Mouse (Mus musculus) B cell, adult 2 months (primary cell): Measurements from ENCODE around the gene Mgmt.

Experiments
- DNase-seq, 2 experiments: peaks; one replicate each; pipeline ENCODE4 v3.0.0; 2022

Gene Mgmt

DNA sequence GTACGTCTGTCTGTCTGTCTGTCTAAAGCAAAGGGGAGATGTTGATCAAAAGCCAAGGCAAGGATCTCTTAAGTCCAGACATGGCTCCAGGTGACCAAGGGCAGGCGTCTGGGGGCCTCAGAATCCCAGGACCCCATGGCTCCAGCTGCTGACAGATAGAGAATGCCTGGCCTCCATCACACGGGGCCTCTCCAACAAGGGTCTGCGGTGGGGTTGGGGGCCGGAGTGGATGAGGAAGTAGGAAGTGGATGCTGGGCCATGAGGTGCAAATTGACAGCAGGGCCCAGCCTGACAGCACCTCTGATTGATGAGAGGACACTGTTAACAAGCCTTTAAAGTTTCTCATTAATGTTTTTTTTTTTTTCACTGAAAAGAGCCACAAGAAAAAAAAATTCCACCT, 237.5 kb downstream of the Mgmt start:
- DNase-seq = no peak

DNA sequence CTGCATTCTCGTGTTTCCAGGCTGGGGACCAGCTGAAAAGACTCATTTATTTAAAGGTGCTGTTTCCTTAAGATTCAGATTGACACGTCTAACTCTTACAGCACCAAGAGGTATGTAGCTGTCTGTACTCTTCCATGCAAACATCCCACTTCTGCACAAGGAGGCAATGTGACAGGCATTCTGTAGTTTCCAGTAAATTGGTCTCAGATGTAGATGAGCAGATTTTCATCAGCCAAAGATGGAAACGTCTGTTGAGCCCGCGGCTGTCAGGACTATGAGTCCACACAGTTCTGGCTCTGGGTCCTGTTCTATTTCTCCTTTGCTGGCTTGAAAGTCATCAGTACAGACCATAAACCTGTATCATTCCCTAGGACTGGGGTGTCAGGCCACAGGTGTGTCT, 243.7 kb downstream of the Mgmt start:
- no peak for DNase-seq

DNA sequence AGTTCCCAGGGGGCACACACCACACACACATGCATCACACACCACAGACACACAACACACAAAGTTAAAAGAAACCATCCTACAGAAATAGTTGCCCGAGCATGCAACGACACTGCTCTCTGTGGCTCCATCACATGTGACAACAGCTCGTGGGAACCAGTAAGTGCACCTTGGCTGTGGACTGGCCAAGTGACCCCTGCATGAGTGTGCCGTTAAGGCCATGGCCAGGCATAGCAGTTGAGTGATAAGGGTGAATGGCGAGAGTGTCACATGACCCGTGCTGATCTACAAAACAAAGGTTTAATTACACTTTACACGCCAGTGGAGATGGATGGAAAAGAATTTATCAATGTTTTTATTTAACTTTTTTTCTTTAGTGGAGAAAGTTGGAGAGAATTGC, 245.9 kb downstream of the Mgmt start:
- no peak for DNase-seq

DNA sequence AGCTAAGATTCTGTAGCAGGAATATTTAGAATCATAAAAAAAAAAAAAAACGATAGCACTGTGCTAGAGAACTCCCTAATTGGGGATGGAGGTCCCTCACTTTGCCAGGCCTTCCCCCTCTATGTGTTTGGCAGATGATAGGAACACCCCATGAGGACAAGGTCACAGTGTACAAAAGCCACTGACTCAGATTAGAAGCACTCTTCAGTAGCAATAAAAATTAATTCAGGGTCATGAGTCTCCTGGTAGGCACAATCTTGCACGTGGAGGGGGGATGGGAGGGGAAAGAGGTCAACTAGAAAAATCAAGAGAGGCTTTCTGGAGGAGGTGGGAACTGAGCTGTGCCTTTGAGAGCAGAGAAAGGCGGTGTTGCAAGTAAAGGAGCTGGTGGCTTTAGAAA, 247.0 kb downstream of the Mgmt start:
- no peak for DNase-seq

DNA sequence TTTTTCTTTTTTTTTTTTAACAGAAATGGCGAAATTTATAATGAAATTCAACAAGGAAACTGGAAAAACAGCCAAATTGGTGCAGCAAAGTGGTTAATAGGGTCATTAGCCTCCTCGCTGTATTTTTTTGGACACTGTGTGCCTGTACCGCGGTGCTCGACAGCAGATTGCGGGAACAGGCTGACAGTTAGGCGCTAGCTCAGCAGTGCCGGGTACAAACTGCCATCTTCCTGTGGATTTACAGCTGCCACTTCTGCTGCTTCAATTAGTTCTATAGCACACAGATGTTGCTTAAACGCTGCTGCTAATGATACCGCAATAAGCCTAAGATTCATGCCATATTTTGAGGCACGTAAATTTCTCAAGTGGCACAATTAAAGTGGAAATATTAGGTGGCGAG, 252.7 kb downstream of the Mgmt start:
- DNase-seq = no peak

DNA sequence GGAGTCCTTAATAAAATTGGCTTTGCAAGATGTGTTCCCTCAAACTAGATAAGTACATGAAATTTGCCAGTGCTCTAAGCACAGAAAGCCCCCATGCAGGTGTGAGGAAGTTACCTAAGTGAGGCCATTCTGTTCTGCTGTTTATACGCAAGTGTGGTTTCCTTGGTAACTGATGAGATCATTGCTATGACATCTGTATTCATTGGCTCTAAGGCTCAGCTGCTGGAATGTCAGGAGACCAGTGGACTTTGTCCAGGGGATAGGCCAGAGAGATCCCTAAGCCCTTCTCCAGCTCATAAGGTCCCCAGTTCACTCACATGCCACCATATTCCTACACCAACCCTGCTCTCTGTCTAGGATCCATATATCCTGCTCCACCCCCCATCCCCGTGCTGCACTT, 257.4 kb downstream of the Mgmt start:
- no peak for DNase-seq

DNA sequence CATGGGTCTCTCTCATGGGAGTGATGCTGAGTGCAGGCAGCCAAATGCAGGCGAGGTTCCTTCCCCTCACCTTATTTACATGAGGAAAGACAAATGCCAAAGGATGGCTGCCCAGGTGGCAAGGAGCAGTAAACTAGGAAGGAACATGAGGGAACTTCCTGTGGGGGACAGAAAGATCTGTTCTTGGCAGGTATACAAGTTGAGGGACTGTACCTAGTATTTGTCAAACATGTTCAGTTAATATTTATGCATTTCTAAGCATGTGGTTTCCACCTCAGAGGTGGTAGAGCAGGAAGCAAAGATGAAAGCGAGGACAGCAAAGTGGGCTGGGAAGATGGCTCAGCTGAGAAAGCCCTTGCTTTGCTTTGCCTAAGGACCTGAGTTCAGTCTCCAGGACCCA, 260.2 kb downstream of the Mgmt start:
- no peak for DNase-seq

DNA sequence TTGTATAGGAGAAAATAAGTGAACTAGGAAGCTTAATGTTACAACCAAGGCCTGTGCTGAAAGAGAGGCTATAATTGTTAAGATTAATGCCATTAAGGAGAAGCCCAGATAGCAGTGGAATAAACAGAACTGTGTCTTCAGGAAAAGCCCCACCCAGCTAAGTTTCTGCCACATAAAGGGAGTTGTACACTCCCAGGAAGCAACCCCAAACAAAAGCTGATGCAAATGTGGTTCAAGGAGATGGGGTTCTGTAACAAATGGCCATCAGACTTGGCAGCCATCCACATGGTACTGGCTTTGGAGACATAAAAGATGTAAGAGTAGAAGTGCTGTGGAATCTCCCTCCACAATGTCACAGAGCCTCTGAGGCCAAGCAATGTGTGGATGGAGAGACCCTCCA, 264.7 kb downstream of the Mgmt start:
- no peak for DNase-seq

DNA sequence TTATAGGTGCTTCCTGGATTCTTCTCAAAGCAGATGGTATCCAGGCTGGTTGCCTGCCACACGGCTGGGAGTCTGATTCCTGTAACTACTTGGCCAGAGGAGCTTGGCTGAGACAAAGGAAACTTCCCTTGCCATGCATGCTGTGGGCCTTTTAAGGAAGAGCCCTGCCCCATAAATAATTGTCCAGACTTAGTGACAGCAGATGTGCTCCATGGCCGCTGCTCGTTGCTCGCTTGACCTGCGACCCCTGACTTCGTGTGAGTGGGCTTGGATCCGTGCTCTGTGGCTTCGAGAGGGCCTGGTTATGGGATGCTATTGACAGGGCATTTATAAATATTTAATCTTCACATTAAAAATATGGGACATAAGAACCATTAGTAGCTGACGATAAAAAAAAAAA, 277.9 kb downstream of the Mgmt start:
- DNase-seq = no peak
